Mouse (Mus musculus) embryo, embryonic 9.5 days (tissue): ENCODE results near the gene Hmg20a.

ENCODE experiments used
- DNase-seq: peaks from one replicate; pipeline ENCODE4 v3.0.0-alpha.2; 2017; ENCODE audit errors: extremely low spot score

Hmg20a gene

GRCm38 (mm10) chr9:56439699-56440098 is 21.3 kb downstream of the Hmg20a start:
- DNase-seq: no peak

GRCm38 (mm10) chr9:56451570-56451969 is 33.2 kb downstream of the Hmg20a start:
- no peak for DNase-seq

DNA sequence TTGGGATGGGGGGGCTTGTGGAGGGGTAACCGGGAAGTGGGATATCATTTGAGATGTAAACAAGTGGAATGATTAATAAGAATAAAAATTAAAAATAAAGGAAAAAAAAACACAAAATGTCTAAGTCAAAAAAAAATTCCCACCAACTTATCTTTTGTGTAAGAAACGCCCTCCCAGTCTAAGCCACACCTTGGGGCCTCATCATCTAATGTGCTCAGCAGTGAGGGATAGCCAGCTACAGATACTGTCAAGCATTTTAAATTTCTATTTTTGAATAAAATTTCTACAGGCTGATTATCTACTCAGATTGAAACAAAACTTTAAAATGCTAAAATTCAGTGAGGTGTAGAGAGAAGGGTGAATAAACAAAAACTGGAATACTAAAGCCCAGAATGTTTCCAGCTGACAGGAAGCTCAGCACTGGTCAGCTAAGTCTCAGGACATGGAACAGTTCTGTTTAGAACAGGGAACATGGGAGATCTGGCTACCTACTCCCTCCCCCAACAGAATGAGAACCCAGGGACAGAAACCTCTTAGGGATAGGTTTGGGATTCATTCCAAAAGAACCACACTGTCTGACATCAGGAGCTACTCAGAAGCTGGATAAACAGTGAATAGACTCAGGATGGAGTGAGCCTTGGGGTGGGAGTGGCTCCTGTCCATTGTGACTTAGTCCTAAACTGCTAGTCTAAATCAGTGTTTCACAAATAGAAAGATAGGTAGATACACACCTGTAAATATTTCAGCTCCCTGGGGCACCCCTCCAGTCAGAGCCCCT is 34.8 kb downstream of the Hmg20a start:
- no peak for DNase-seq

DNA sequence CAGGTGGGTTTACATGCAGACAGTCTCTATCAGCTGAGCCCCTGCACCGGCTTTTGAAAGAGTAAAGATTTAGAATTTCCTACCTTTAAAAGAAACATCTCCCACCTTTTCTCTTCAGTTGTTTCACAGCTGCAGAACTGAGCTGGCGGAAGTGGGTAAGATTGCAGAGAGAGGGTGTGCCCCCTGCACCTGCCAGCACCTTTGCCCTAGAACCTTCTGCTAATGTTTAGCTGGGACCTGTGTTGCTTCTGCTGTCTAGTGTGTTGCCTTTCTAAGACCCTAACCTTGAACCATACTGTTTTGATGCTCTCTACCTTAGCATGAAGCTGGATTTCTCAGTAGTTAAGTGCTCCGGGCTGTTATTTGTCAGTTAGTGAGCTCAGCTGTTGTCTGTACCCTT is 38.0 kb downstream of the Hmg20a start:
- no peak for DNase-seq

GRCm38 (mm10) chr9:56460987-56461386 is 42.6 kb downstream of the Hmg20a start:
- DNase-seq: no peak

DNA sequence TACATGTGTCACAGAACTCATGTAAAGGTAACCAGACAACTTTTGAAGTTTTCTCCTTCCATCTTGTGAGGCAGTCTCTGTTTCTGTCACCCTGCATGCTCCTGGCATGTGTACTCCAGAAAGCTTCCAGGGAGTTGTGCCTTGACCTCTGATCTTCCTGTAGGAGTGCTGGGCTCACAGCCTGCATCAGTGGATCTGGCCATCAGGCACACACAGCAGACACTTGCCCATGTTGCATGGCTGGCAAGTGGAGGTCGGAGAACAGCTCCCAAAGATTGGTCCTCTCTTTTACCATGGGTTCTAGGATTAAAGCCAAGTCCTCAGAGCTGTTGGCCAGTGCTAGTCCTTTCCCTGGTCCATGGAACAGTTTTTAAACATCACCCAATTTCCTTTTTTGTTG is 44.2 kb downstream of the Hmg20a start:
- no peak for DNase-seq

GRCm38 (mm10) chr9:56463046-56463445 is 44.6 kb downstream of the Hmg20a start:
- no peak for DNase-seq

GRCm38 (mm10) chr9:56463686-56464515 is 45.5 kb downstream of the Hmg20a start:
- DNase-seq: no peak

DNA sequence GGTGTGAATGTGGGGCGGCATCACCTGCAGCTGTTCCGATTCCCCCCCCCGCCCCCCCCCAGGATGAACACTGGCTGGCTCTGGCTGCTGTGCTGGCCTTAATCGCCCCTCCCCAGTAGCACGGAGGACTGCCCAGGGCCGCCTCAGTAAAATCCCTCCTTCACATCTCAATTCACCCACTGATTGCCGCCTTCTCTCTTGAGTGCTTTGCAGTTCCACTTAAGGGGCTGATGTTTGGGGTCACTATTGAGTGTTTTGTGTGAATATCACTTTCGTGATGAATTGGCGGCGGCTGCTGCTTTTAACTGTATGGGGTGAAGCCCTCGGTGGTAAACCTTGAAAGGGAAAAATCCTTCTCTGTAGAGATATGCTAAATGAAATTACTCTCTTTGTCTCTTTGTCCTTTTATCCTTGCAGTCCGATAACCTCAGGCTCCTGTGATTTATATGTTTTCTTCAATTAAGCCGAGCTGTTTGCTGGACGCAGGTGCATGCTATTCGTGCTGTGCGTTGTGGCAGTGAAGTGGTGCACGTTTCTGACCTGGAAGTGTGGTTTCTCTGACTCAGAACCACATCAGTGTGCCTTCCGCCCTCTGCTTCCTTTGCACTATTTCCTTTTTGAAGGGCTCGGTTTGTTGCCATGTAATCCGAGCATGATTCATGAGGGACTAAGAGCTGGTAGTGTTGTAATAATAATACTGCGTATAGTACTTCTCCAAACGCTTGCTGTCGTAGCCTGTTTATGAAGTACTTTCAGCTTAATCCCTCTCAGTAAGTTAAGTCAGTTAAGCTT is 46.6 kb downstream of the Hmg20a start:
- peak; percentile 33 for DNase-seq

GRCm38 (mm10) chr9:56466251-56466650 is 47.8 kb downstream of the Hmg20a start:
- no peak for DNase-seq

DNA sequence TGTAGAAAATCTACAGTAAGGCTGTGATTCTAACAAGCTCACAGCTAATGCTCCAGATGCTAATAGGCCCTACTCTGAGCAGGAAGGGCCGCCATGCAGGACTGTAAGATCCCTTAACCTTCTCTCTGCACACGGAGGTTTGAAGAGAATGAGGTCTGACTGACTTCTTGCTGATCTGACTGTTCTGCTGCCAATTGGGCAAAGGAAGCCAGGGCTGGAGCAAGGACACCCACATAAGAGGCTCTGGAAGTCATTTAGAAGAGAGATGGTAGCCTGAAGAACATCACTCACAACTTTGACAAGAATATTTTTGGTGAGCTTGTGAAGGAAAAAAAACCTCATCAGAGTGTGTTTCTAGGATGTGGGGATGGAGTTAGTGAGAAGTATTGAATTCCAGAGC is 51.2 kb downstream of the Hmg20a start:
- DNase-seq: no peak

GRCm38 (mm10) chr9:56470291-56470690 is 51.9 kb downstream of the Hmg20a start:
- DNase-seq: no peak

DNA sequence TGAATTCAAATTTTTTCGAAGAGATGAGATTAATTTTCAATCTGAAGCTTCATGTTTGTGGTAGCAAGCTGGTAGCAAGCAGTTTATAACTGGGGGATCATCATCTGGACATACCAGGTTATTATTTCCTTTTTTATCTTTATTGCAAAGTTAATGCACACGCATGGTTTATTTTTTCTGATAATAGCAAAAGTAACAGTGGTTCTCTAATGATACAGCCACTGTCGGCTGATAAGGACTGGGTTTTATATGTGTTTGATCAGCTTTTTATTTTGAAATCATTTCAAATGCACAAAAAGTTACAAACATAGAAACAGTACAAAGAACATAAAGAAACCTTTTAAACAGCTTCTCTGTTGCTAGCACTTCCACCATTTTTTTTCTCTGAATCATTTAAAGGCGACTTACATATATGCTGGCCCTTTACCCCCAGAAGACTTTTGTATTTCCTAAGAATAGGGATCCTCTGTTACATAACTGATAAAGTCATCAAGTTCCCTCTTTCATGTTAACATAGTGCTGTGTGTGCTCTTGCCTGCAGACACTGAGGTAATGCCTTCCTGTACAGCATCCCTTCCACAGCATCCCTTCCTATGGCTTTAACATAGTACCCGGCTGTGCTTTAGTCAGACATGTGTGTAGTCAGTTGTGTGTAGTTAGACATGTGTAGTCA is 60.7 kb downstream of the Hmg20a start:
- no peak for DNase-seq

GRCm38 (mm10) chr9:56482623-56483022 is 64.2 kb downstream of the Hmg20a start:
- no peak for DNase-seq

GRCm38 (mm10) chr9:56485423-56485822 is 67.0 kb downstream of the Hmg20a start:
- no peak for DNase-seq

GRCm38 (mm10) chr9:56486158-56486557 is 67.7 kb downstream of the Hmg20a start:
- no peak for DNase-seq

DNA sequence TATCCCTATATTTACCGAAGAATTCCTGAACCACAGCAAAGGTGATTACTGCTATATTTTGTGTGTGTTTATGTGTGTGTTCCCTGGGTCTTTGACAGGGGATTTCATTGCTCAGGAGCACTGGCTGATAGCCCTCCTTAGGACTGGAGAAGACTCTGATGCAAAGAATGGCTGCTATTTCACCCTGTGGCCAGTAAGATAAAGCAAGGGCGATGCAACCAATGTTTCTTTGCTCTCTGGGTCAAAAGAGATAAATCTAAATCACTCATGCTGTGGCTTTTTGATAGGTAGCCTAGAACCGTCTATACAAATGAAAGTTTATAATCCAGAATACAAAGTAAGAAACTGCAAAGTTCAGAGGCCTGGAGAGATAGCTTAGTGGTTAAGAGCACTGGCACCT is 69.2 kb downstream of the Hmg20a start:
- DNase-seq: no peak

GRCm38 (mm10) chr9:56492391-56492790 is 74.0 kb downstream of the Hmg20a start:
- DNase-seq: no peak

DNA sequence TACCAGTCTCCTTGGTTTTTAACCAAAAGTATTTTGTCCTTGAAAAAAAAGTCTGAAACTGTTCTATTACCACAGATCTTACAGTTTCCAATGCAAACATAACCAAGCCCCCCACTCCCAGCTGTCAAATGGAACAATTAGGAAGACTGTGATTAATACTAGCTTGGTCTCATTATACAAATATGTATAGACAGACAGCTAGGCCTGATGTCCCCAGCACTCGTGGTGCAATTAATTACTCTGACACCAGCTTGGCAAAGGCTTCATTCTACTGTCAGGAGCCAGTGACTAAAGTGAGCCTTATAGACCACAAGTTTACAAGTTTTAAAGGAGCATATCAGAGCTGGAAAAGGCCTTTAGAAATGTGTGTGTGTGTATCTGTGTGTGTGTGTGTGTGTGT is 74.5 kb downstream of the Hmg20a start:
- no peak for DNase-seq

DNA sequence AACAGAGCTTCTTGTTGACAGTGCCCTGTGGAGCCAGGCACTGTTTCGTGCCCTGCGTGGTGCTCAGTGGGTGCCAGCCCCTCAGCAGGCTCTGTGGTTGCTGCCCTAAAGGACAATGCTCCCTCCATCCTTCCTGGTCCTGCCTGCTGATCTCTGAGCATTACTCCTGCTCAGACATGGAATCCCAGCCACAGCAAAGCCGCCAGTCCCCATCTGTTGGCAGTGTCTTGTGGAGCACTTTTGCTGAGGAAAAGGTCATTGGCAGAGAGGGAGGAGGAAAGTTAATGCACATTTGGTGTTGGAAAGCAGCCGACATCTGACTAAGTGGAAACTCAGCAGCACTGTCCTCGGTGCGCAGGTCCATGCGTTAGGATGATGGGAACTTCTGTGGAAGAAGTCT is 76.7 kb downstream of the Hmg20a start:
- no peak for DNase-seq

GRCm38 (mm10) chr9:56495795-56496232 is 77.4 kb downstream of the Hmg20a start:
- DNase-seq: no peak

DNA sequence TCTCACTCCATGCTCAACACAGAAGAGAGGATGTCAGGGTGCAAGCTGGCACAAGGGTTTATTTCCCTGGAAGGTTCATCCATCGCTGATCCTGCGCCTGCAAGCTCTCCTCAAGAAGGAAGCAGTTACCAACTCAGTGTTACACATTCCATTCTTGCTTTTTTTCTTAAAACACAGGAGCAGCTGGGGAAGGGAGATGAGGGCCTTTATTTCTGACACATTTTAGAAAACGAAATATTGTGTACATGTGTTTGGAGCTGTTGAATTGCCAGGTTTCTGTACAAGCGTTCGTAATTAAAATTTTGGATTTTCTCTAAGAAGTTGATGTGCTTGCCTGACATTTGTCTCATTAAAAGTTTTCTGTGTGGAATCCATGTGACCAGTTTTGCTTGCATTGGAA is 78.2 kb downstream of the Hmg20a start:
- DNase-seq: no peak
